Mouse (Mus musculus) layer of hippocampus, postnatal 14 days (tissue): ENCODE results near the gene Kif18b. TPM values are rescaled to one million over a fixed set of nuclear protein-coding genes. Genes with fewer than 3 reads are reported as not detected.
A peak's percentile ranks its signal among the peaks of the same experiment; 100 is the strongest.

Experiments
- DNase-seq, 2 experiments: peaks; one replicate each; pipeline ENCODE4 v3.0.0; 2021 to 2022; ENCODE audit warnings: low spot score in 2 of 2, mixed read lengths in 1 of 2
- total RNA-seq, 2 experiments: library from RNA; stranded (reverse); gene quantifications; 2 replicates each; pipeline ENCODE4 v1.2.3; 2021

Kif18b gene
- total RNA-seq, 2 experiments from 2014 or later, result 0.91 to 1.4 TPM

- no peak for DNase-seq
Observed at GRCm38 (mm10) chr11:102939024-102939675, 14.2 kb upstream of the Kif18b start.

DNA sequence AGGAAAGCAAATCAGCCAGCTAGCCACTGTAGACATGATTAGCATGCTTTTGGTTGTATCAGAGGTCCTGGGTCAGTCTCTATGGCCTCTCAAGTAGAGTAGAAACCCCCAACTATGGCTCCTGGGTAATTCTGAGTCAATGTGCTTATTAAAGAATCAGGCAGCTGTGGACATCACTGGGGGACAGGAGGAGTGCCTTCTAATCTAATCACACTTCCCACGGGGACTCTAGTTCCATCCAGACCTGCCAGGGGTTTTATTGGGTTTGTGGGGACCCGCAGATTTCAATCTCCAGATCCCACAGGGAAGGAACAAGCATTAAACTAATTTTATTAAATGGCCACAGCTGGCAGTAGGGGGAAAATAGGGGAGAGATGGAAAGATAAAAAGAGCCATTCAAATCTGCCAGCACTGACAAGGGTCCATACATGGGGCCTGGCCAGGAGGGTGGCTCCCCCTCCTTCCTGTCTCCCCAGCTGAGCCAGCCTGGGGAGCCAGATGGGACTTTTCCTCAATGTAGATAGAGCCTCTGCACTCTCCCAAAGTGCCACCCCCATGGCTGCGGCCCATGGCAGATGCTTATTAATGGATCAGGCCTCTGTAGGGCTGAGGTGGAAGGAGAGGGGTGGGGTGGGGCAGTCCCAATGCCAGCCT is 12.7 kb upstream of the Kif18b start:
- peak in 1 of 2 experiments; percentile 56 for DNase-seq

- DNase-seq, result no peak
Observed at GRCm38 (mm10) chr11:102936272-102936671, 11.3 kb upstream of the Kif18b start.

DNA sequence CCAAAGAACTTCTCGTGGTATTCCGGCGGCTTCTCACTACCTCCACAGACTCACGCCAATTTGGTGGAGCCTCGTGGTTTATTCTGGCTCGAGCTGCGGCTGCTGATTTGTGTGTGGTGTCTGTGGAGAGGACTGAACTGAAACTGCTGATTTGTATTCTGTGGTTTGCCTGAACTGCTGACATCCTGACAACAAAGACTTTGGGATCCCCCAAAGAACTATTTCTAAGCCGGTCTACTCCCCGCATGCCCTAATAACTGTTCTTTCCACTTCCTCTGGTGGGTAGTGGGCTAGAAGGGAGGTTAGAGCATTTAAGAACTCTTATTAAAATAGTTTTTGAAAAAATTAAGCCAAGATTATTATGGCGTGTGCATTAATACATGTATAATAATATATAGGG is 5.7 kb upstream of the Kif18b start:
- no peak for DNase-seq

DNA sequence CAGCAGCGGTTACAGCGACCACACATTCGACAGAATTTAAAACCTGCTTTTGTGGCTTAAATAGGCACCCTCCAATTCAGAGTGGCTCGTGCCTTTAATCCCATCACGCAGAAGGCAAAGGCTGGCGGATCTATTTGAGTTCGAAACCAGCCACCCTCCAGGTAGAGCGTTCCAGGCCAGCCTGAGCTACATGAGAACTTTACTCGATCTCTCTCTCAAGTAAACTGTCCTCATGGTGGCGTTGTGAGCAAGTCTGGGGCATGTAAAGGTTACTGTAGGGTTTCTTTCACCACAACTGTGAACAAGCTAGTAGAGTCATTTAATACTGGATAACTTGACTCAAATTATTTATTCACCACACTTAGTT is 410 bp upstream of the Kif18b start:
- no peak for DNase-seq

DNA sequence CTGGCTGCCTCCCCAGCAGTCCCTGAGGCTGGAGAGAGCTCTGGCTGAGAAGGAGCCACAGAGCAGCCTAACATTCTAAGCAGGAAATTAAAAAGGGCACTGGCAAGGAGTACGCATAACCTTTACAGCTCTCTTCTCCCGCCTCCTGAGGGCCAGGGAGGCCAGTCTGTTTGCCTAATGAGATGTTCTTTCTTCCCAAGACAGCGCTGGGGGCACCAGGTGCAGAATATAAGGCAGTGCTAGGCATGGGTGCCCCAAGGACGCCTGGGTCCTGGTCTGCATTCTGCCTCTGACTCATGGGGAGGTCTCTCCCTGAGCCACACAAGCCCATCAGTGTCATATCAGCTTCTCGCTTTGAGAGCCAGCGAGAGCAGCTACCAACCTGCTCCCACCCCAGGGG is 3.4 kb downstream of the Kif18b start:
- DNase-seq, result no peak

DNA sequence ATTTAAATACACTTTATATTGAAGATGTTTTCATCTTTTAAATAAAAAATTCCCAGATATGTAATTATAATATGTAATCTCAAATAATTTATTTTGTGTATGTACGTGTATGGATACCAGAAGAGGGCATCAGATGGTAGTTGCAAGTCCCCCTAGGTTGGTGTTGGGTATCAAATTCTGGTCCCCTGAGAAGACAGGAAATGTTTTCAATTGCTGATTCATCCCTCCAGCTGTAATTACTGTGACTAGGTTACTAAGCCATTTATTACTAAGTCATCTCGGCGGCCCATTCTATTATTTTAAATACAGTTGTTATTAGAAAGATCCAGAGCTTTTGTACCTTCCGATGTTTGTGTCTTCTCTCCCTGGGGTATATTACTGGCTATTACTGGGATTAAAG is 6.8 kb downstream of the Kif18b start:
- no peak for DNase-seq

DNA sequence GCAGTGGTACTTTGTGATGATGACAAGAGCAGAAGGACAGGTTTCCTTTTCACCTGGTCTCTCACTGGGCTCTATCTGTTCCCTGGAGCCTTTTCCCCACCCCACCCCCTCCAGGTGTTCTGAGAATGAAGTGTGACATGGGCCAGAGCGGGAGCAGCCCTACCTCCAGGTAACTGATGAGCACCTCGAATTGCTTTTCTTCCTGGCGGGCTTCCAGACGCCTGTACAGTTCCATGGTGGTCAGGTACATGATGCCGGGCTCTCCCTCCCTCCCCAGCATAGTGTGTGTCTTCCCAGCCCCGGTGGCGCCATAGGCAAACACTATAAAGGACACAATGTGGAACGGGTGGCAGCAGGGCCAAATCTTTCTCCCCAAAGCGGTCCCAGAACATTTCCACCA is 9.5 kb downstream of the Kif18b start:
- DNase-seq, result no peak

GRCm38 (mm10) chr11:102911376-102911775 is 13.5 kb downstream of the Kif18b start:
- no peak for DNase-seq

DNA sequence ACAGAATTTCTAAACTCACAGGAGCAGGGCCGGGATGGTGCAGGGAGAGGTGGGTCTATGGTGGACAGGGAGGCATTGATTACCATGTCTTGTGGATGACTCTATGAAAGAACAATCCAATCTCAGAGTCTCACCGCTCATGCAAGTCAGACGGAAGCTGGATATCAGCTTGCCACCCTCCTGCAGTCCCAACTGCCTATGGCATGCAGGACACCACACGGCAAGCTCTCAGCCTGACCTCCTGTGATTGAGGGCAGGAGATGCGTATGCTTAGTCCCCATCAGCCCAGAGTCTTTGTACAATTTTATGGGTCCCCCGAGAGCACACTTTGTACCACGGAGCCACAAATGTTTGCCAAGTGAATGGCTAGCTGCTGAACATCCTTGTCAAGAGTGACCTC is 21.3 kb downstream of the Kif18b start:
- no peak for DNase-seq

GRCm38 (mm10) chr11:102902107-102902506 is 22.8 kb downstream of the Kif18b start:
- DNase-seq, result no peak

- DNase-seq, result no peak
Observed at GRCm38 (mm10) chr11:102901199-102901598, 23.7 kb downstream of the Kif18b start.

DNA sequence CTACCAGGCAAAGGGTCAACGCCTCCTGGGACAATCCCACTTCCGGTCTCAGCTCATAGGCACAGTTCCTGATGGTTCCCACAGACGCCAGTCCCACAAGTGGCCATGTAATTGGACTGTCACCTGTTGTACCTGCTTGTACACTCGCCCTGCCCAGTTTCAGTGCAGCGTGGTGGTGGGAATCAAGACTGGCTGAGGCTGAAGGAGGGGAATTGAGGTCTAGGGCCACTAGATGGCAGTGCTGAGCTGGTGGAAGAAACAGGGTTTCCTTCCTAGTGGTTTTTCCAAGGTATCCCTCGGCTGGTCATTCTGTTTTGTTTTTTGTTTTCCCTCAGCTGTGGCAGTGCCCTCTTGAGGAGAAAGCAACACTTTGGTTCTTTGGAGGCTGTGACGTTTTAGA is 24.2 kb downstream of the Kif18b start, which contains the start of gene Gfap:
Gene Gfap, minus strand, starts transcription at position 150 of the 400 bp plus-strand sequence.
- DNase-seq, result peak; percentile 79 to 86

DNA sequence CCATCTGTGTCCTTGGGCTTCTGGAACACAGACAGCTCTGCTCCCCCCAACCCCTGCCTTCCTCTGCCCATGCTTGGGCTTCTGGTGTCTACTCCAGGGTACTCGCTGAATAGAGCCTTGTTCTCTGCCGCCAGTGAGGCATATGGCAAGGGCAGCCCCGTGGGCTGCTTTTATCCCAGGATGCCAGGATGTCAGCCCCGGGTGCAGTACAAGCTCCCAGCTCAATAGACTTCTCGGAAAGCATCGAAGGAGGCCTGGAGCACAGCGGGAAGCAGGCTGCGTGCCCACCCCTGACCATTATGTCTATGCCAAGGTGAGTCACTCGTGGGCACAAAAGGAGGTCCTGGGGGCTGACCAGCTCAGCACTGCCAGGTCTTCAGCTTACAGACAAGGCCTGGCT is 26.5 kb downstream of the Kif18b start:
- DNase-seq, result peak; percentile 57 to 76

DNA sequence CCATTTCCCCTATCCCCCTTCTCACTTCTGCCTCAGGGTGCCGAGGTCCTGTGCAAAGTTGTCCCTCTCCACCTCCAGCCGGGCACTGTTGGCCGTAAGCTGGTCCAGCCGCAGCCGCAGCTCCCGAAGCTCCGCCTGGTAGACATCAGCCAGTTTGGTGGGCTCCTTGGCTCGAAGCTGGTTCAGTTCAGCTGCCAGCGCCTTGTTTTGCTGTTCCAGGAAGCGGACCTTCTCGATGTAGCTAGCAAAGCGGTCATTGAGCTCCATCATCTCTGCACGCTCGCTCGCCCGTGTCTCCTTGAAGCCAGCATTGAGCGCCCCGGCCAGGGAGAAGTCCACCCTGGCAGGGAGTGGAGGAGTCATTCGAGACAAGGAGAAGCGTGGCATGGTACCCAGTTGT is 28.3 kb downstream of the Kif18b start:
- no peak for DNase-seq

- DNase-seq, result no peak
Observed at GRCm38 (mm10) chr11:102895779-102896178, 29.1 kb downstream of the Kif18b start.

GRCm38 (mm10) chr11:102894716-102895115 is 30.2 kb downstream of the Kif18b start:
- no peak for DNase-seq

- no peak for DNase-seq
Observed at GRCm38 (mm10) chr11:102893015-102893651, 31.8 kb downstream of the Kif18b start.

GRCm38 (mm10) chr11:102890096-102890495 is 34.8 kb downstream of the Kif18b start:
- DNase-seq, result no peak

GRCm38 (mm10) chr11:102888135-102888534 is 36.8 kb downstream of the Kif18b start:
- DNase-seq, result peak; percentile 42 to 64

GRCm38 (mm10) chr11:102887433-102887832 is 37.5 kb downstream of the Kif18b start:
- DNase-seq, result no peak

DNA sequence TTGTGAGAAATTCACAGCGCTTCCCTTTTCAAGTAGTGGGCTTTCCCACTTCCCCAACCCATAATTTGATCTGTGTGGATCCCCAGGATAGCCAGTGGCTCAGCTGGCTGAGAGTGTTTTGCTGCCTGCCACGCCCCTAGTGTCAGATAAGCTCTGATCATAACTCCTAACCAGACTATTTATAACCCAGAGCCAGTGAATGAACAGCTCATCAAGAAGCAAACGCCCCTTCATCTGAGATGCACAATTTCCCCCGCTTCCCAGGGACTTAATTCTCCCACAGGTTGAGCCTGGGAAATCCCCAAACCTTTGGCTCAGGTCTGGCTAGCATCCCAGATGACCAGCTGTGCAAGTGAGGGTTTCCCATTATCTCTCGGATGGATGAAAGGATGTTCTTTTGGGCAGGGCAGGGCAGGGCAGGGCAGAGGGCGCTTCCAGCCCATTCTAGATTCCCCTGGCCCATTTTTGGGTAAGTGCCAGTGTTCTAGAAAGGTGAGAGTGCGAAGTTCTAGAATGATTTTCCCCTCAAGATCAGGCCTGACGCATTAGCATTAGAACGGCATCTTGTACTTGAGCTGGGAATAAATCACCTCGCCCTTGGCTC is 40.2 kb downstream of the Kif18b start, which contains the start of gene Fam187a:
Gene Fam187a, plus strand, starts transcription at position 554 of the 604 bp plus-strand sequence.
- DNase-seq, result no peak
